Mouse (Mus musculus) thymus, adult 18-20 months (tissue): Measurements from ENCODE around the gene Prpf3.
"Not testable (repeated sequence)": the region's sequence is repeated elsewhere in the genome, so short reads cannot be mapped to it uniquely, and the experiment has no call there.

ENCODE experiments used
- DNase-seq, 2 experiments: peaks; one replicate each; pipeline ENCODE4 v3.0.0; 2022; ENCODE audit warnings: mixed read lengths in 2 of 2

The Prpf3 gene

GRCm38 (mm10) chr3:95879063-95879462 is 23.4 kb upstream of the Prpf3 start:
- no peak for DNase-seq

DNA sequence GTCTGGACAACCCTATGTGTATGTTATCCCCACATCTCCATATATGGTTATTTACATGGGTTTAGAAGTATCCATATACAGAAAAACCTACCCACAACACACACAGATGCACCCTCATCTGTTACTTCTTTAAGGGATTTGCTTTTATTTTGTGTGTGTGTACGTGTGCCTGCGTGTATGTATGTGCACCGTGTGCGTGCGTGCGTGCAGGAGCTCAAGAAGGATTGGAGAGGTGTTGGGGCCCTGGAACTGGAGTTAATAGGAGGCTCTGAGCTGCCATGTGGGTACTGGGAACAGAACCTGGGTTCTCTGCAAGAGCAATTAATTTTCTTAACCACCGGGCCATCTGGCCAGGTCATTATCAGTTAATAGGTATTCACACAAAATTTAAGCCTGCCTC is 16.4 kb upstream of the Prpf3 start:
- DNase-seq, result no peak

GRCm38 (mm10) chr3:95871392-95871867 is 15.7 kb upstream of the Prpf3 start, which contains the start of gene Mrps21:
Gene Mrps21, minus strand, starts transcription at chr3:95871519.
- peak; percentile 76 to 79 for DNase-seq

GRCm38 (mm10) chr3:95870976-95871375 is 15.3 kb upstream of the Prpf3 start:
- no peak for DNase-seq

DNA sequence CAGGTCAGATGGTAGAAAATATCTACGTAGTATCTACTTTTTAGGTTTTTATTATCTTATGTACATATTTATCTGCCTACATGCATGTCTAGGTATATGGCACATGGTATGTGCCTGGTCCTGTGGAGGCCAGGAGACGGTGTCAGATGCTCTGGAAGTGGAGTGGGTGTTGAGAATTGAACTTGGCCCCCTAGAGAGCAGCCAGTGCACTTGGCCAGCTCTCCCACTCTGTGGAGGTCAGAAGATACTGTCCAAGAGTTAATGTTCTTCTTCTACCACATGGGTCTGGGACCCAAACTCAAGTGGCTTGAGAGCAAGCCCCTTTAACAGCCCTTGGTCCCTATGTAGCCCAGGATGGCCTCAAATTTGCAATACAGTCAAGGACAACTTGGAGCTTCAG is 11.7 kb upstream of the Prpf3 start:
- no peak for DNase-seq

DNA sequence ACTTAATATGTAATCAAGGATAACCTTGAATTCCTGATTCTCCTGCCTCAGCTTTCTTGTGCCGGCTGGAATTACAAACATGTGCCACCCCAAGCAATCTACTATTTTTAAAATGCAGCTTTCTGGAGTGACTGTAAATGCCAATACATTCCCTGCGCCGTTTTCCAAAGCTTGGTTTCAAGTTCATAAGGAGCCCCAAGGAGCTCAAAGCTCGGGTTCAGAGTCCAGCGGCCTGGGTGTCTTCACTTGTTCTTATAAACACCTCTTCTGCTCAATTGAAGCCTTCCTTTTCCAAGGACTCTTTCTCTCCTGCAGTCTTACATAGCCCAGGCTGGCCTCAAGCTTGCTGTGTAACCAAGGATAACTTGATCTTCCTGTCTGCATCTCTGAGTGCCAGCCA is 10.4 kb upstream of the Prpf3 start:
- no peak for DNase-seq

- DNase-seq, result no peak
These were observed 9.9 kb upstream of the Prpf3 start for GRCm38 (mm10) chr3:95865571-95865970.

DNA sequence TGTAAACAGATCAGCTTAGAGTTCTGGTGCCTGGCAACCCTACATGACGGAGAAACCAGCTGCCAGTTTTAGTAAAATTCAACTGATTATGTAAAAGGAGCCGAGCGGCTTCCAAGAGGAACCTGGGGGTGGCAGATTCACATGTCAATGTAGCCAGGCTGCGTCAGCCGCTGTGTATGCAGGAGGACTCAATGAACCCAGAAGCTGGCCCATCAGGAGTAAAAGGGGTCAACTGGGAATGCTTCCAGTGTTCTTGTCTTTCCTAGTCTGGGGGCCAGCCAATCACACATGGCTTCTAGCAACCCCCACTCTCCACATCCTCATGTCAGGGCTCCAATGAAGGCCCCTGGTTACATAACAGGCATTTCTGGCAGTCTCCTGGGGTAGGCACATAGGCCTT is 9.4 kb upstream of the Prpf3 start:
- no peak for DNase-seq

DNA sequence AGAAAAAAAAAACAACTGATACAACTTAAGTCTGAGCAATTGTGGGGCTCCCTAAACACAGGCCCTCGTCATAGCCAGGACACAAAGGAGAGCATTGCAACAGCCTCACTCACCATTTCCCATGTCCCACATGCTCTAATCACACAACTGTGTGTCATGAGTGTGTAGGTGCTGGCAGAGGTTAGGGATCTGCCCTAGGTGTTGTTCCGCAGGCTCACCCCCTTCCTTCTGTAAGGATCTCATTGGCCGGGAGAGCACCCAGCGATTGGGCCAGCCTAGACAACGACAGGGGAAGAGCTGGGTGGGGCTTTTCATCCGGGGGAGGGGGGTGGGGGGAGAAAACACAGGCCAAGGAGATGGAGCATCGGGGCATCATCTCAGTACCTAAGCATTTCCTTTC is 7.9 kb upstream of the Prpf3 start:
- DNase-seq, result no peak

GRCm38 (mm10) chr3:95861796-95862195 is 6.1 kb upstream of the Prpf3 start:
- DNase-seq, result peak; percentile 11 to 57

DNA sequence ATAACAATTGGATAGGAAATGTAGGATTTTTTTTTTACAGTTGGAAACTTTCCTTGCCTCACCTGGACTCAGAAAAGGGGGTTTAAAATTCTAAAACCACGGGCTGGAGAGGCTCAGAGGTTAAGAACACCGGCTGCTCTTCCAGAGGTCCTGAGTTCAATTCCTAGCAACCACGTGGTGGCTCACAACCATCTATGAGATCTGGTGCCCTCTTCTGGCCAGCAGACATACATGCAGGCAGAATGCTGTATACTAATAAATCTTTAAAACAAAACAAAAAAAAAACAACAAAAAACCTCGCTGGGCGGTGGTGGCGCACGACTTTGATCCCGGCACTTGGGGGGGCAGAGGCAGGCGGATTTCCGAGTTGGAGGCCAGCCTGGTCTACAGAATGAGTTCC is 5.5 kb upstream of the Prpf3 start:
- DNase-seq, result no peak

GRCm38 (mm10) chr3:95860323-95860722 is 4.6 kb upstream of the Prpf3 start:
- no peak for DNase-seq

GRCm38 (mm10) chr3:95858278-95858677 is 2.6 kb upstream of the Prpf3 start:
- DNase-seq, result not testable (repeated sequence)

- not testable (repeated sequence) for DNase-seq
These were observed 1.4 kb upstream of the Prpf3 start for GRCm38 (mm10) chr3:95857050-95857449.

- DNase-seq, result no peak
These were observed 430 bp upstream of the Prpf3 start for GRCm38 (mm10) chr3:95856115-95856514.

GRCm38 (mm10) chr3:95851317-95851716 is 4.4 kb downstream of the Prpf3 start:
- no peak for DNase-seq

DNA sequence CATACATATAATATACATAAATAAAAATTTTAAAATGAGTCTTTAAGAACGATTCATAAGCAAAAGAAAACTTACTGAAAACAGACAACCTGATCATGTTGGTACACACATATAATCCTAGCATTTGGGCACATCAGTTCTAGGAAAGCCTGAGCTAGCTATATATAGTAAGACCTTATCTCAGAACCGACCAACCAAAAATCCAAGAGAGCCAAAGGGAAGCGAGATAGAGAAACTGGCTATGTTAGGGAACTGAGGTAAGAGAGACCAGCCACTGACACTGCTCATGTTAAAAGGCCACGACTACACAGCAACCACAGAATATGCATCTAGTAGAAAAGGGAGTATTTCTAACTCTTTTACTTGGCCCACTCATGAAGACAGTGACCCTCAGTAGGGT is 5.1 kb downstream of the Prpf3 start:
- DNase-seq, result no peak

- no peak for DNase-seq
These were observed 13.0 kb downstream of the Prpf3 start for GRCm38 (mm10) chr3:95842503-95843214.

DNA sequence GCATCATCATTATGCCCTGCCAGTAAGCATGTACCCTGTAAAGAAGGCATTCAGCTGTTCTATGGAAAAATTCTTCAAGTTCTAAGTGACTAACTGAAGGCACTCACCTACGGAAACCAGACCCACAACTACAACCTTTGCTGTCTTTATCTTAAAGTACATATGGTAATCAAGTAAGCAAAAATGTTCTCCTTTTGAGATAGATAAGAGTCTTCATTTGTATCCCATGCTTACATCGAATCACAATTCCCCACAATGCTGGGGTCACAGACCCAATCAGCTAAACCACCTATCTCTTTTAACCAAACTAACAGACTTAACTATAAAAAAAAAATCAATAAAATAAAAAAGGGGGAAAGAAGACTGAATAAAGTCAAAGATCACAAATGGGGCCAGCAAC is 16.4 kb downstream of the Prpf3 start:
- DNase-seq, result no peak

DNA sequence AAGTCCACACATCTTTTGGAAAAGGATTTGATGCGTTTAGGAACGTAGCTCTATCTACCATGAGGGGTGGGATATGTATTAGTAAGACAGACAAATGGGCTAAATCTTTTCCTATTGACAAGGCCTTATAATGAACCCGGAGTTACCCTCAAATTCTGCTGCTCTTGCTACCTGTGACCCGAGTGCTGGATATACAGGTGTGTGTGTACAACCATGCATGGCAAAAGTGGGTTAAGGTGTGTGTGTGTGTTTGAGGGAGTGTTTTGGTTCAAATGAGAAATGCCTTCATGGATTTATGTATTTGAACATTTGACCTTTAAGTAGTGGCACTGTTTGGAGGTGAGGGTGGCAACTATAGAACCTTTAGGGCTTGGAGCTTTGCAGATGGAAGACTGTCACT is 26.6 kb downstream of the Prpf3 start:
- no peak for DNase-seq

- DNase-seq, result no peak
These were observed 29.4 kb downstream of the Prpf3 start for GRCm38 (mm10) chr3:95826275-95826674.

GRCm38 (mm10) chr3:95820046-95821010 is 35.4 kb downstream of the Prpf3 start:
- DNase-seq, result no peak

- DNase-seq, result peak; percentile 99 to 100
These were observed 36.2 kb downstream of the Prpf3 start for GRCm38 (mm10) chr3:95819351-95819985.
